Mouse (Mus musculus): ENCODE measurements around the gene Ptprd. TPM values are rescaled to one million over a fixed set of nuclear protein-coding genes. Genes with fewer than 3 reads are reported as not detected.

Gene Ptprd
- 10.0 and 10.9 TPM in 2 replicates for polyA plus RNA-seq (2016; fragmentation: Nextera tagmentation; extraction: Ambion mirVana)

DNA sequence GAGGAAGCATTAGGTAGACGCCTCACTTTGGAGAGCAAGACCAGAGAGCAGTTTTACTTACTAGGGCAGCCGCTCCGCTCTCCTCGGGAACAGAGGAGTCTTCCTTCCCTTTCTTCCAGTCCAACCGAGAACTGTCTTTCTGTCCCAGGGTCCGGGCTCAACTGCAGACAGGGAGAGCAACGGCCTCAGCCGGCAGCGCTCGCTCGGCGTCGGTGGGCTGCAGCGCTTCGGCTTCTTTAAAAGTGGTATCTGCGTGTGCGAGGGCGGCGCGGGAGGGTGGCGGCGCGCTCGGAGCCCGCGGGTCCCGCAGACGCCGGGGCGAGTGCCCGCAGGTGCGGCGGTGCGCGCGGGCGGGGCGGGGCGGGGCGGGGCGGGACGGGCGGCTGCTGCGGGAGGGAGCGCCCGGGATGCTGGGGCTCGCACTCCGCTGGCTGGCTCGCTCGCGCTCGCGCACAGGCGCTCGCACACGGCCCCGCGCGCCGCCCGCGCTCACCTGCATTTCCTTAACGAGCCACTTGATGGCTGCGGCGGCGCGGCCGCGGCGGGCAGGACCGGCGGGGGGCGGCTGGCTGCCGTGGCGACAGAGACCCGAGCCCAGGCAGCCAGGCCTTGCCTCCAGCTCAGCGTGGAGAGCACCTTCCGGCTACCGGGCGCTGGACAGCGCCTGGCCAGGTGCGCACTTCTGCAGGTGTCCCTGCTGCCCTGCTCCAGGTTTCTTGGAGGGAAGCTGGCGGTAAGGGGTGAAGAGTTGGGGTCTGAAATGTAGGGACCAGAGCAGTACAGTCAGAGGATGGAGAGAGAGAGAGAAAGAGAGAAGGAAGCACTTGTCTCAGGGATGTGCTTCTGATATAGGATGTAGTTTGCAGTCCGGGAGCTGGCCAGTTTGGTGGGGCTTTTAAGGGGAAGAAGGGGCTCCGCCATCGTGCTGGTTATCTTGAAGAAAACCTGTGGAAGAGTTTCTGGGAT, at the start of gene Ptprd:
Ptprd (minus strand) TSS at position 433 of the 966 bp plus-strand sequence.
- Histone ChIP-seq H3K36me3 (no peaks in the 10 kb centered on the region), H3K27ac (no peak within 1 kb of the TSS), H3K9me3 (no peaks in the 10 kb centered on the region), H3K27me3 (ENCODE audit: insufficient read depth, poor library complexity, severe bottlenecking) (peaks cover 36% of the 10 kb centered on the region), H3K4me3 (peak within 1 kb of the TSS; percentile 72), H3K4me1 (0 out of 2 replicates have a peak, but pooled peaks cover 3% of the 10 kb centered on the region)
- DNase-seq (ENCODE audit: low spot score), result peak; percentile 74
- 2% methylated on average over 60 of the region's 86 CpGs for WGBS

DNA sequence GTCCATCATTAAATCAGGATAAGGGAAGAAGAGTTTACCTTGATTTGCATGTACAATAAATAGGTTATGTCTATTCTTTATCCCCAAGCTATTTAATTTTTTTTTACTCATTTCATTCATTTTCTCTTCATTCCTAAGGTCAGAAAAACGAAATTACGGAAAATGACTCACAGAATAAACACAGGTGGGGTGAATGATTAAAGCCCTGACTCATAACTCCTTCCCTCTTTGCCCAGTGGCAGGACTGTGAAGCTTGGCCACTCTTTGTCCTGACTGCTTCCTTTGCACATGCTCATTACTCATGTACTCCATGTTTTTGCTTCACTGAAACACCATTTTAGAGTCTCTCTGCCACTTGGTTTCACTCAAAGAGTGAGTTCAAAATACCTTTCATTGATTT, 24.1 kb upstream of the Ptprd start:
- no peak overlapping the region for H3K27ac ChIP-seq
- 73% methylated on average over 2 of the region's 2 CpGs for WGBS
- H3K4me1 ChIP-seq, result no peaks in the 10 kb centered on the region
- no peaks in the 10 kb centered on the region for H3K36me3 ChIP-seq
- no peak overlapping the region for H3K4me3 ChIP-seq
- no peaks in the 10 kb centered on the region for H3K27me3 ChIP-seq (ENCODE audit: insufficient read depth, poor library complexity, severe bottlenecking)
- no peaks in the 10 kb centered on the region for H3K9me3 ChIP-seq
- DNase-seq (ENCODE audit: low spot score), result no peak

DNA sequence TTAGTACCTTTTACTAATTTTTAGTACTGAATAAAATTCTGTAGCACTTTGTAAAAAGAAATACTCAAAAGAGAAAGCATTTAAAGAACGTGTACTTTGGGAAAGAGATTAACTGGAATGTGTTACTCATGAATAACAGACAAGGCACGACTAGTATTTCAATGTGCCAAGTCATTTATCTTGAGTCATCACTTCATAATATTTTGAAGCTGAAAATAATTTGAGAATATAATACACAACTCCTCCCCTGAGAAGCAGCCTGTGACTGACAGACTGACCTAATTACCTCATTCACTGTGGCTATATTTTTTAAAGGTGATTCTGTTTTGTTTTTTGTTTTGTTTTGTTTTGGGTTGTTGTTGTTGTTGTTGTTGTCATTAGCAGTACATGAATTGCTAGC, 23.6 kb upstream of the Ptprd start:
- no peak for DNase-seq (ENCODE audit: low spot score)
- Histone ChIP-seq H3K27me3 (ENCODE audit: insufficient read depth, poor library complexity, severe bottlenecking) (no peaks in the 10 kb centered on the region), H3K4me3 (no peak overlapping the region), H3K27ac (no peak overlapping the region), H3K9me3 (no peaks in the 10 kb centered on the region), H3K36me3 (no peaks in the 10 kb centered on the region), H3K4me1 (no peaks in the 10 kb centered on the region)
- 76% methylated on average over 2 of the region's 2 CpGs for WGBS

DNA sequence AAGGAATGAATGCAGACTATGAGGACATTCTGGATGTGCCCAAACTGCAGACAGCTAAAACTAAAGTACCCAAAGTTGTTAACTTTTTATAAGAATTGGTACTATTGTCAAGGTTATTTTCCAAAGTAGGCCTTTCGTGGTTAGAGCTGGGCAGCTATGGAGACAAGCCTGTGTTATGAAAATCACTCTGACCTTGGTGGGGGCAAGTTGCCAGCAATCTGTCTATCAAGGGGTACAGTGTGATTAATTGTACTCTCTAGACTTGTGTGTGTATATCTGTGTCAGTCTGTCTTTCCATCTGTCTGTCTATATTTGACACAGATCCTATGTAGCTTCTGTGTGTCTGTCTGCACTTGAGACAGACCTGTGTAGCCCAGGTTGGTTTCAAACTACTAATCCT, 22.9 kb upstream of the Ptprd start:
- no peaks in the 10 kb centered on the region for H3K27me3 ChIP-seq (ENCODE audit: insufficient read depth, poor library complexity, severe bottlenecking)
- no peaks in the 10 kb centered on the region for H3K36me3 ChIP-seq
- 95% methylated on average over 1 of the region's 1 CpGs for WGBS
- no peak overlapping the region for H3K4me3 ChIP-seq
- no peaks in the 10 kb centered on the region for H3K4me1 ChIP-seq
- no peak for DNase-seq (ENCODE audit: low spot score)
- no peak overlapping the region for H3K27ac ChIP-seq
- no peaks in the 10 kb centered on the region for H3K9me3 ChIP-seq

DNA sequence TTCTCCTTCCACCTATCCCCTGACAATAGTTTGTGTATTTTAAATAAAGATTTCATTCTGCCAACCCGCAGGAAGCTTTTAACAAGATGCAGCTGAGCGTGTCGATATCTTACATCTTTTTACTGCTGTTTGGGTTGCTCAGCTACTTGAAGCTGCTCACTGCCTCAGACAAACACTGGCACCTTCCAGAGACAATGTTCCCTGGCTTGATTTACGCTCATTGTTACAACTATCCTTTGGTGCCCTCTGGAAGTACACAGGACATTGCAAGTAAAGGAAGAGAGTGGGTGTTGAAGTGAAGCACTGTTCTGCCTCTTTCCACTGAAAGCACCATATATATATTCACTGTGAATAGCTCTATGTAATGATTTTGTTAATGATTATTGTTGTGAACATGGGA, 2.2 kb upstream of the Ptprd start:
- H3K36me3 ChIP-seq, result no peaks in the 10 kb centered on the region
- 77% methylated on average over 4 of the region's 4 CpGs for WGBS

DNA sequence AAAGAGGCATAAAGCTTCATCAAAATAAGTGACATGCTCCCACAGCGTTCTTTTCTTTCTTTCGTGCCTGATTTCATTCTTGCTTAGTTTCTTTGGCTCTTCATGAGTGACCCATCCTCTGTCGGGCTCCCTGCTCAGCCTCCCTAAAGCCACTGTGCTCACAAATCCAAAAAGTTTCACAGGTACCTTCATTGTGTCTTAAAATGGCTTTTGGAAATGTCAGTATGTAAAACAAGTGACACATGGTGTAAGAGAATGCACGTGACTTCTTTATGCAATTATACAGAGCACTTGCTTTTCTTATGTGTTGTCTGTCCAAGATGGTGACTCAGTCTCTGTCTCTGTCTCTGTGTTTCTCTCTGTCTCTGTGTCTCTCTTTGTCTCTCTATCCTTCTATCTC, 1.2 kb upstream of the Ptprd start:
- Histone ChIP-seq H3K36me3 (no peaks in the 10 kb centered on the region), H3K27me3 (ENCODE audit: insufficient read depth, poor library complexity, severe bottlenecking) (peaks cover 36% of the 10 kb centered on the region), H3K27ac (no peak overlapping the region), H3K4me3 (no peak overlapping the region), H3K9me3 (no peaks in the 10 kb centered on the region), H3K4me1 (0 out of 2 replicates have a peak, but pooled peaks cover 3% of the 10 kb centered on the region)
- 69% methylated on average over 4 of the region's 4 CpGs for WGBS
- no peak for DNase-seq (ENCODE audit: low spot score)

More for the DNA sequence above, 2.2 kb upstream of the Ptprd start:
- 0 out of 2 replicates have a peak, but pooled peaks cover 3% of the 10 kb centered on the region for H3K4me1 ChIP-seq
- H3K27me3 ChIP-seq (ENCODE audit: insufficient read depth, poor library complexity, severe bottlenecking), result peaks cover 36% of the 10 kb centered on the region
- H3K9me3 ChIP-seq, result no peaks in the 10 kb centered on the region
- no peak overlapping the region for H3K27ac ChIP-seq
- no peak for DNase-seq (ENCODE audit: low spot score)
- H3K4me3 ChIP-seq, result no peak overlapping the region

DNA sequence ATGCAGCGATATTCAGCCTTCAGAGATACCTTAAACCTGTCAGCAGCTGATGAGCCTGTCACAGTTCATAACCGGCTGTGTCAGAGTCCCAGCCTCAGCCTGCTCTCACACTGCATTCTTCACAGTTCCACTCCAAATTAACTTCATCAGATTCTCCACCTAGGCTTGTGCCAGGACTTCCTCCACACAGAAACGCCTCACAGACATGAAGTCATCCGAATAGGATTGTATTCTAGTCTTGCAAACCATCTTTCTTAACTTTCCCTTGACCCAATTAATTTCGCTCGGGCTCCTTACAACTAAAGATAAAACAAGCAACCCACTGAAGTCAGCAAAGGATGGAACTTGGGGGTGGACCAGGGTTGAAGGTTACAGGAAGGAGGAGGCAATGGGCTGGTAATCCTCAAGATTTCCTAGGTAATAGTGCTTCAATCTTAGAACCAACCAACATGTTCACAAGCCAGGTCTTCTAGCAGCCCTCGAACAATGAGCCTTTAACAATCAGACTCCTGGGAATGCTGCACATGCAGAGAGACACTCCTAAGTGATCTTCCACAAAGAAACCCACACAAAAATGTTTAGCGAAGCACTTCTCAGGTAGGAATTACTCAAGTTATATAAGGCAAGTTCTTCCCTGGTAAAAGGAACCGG, 758 bp downstream of the Ptprd start:
- DNase-seq (ENCODE audit: low spot score), result no peak
- 0 out of 2 replicates have a peak, but pooled peaks cover 3% of the 10 kb centered on the region for H3K4me1 ChIP-seq
- H3K4me3 ChIP-seq, result peak overlapping the region; percentile 72
- H3K36me3 ChIP-seq, result no peaks in the 10 kb centered on the region
- peaks cover 36% of the 10 kb centered on the region for H3K27me3 ChIP-seq (ENCODE audit: insufficient read depth, poor library complexity, severe bottlenecking)
- no peaks in the 10 kb centered on the region for H3K9me3 ChIP-seq
- WGBS, result 34% methylated on average over 9 of the region's 9 CpGs
- no peak overlapping the region for H3K27ac ChIP-seq

DNA sequence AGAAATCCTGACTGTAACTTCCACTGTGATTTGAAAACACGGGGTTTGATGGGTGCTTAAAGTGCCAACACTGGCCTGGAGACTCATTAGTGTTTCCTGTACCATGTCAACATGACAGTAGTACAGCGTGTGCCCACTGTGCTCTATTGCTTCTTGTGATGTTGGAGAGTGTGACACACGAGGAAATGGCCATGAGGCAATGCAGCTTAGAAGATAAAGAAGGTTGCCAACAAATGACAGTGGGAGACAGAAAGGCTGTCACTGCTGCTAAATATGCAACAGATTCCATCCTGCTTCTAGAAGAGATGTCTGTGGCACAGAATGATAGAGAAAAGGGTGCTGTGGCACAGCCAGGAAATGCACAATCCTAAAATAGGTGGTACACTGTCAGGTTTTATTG, 6.7 kb downstream of the Ptprd start:
- H3K27me3 ChIP-seq (ENCODE audit: insufficient read depth, poor library complexity, severe bottlenecking), result no peaks in the 10 kb centered on the region
- no peak for DNase-seq (ENCODE audit: low spot score)
- WGBS, result 42% methylated on average over 3 of the region's 3 CpGs
- H3K4me1 ChIP-seq, result no peaks in the 10 kb centered on the region
- no peak overlapping the region for H3K27ac ChIP-seq
- no peaks in the 10 kb centered on the region for H3K36me3 ChIP-seq
- no peaks in the 10 kb centered on the region for H3K9me3 ChIP-seq
- H3K4me3 ChIP-seq, result no peak overlapping the region

DNA sequence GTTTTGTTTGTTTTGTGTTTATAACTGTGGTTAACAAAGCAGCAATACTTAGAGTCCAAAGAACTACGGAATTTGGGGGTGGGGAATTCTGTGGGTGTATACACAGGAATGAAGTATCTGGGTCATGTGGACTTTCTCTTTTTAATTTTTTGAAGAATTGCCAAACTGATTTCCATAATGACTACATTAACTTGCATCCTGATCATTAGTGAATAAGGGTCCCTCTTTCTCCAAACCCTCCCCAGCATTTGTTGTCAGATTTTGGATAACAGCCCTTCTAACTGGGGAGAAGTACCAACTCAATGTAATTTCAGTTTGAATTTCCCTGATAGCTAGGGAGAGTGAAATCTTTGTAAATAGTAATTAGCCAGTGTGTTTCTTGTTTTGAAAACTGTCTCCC, 43.3 kb downstream of the Ptprd start:
- no peak overlapping the region for H3K27ac ChIP-seq
- H3K27me3 ChIP-seq (ENCODE audit: insufficient read depth, poor library complexity, severe bottlenecking), result no peaks in the 10 kb centered on the region
- 89% methylated on average over 1 of the region's 1 CpGs for WGBS
- H3K4me1 ChIP-seq, result no peaks in the 10 kb centered on the region
- no peaks in the 10 kb centered on the region for H3K36me3 ChIP-seq
- DNase-seq (ENCODE audit: low spot score), result no peak
- no peaks in the 10 kb centered on the region for H3K9me3 ChIP-seq
- no peak overlapping the region for H3K4me3 ChIP-seq

DNA sequence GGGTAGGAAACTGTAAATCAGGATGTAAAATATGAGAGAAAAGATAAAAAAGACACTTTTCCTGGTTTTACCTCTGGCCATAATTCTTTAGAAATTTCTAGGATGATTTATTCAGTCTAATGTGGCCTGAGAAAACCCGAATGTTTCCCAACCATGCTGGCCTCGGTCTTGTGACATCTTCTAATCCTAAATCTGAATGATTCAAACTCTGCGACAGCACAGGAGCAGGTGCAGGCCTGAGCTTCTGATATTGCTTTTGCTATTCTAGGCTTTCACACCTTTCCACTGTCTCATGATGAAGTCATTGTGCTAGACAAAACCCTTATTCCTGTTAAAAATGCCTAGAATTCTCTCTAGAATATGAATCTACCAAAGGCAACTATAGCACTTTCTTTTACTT, 51.3 kb downstream of the Ptprd start:
- Histone ChIP-seq H3K9me3 (no peaks in the 10 kb centered on the region), H3K4me3 (no peak overlapping the region), H3K36me3 (no peaks in the 10 kb centered on the region), H3K4me1 (no peaks in the 10 kb centered on the region), H3K27ac (no peak overlapping the region), H3K27me3 (ENCODE audit: insufficient read depth, poor library complexity, severe bottlenecking) (no peaks in the 10 kb centered on the region)
- no peak for DNase-seq (ENCODE audit: low spot score)
- 81% methylated on average over 3 of the region's 3 CpGs for WGBS

DNA sequence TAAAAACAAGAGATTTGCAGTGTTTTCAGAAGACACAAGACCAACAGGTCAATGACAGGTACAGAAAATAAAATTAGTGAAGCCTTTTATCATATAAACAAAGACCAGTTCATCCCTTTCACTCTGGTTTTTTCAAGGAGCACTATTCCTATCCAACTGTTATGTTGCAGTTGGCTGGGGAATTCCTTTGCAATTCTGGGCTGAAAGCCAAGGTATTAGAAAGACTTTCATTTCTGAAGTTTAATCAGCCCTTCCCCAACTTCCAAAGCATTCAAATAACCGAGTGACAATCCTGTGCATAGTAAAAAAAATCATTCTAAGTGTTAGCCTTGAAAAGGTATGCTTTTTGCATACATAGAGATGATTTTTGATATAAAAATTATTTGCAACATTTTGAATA, 61.2 kb downstream of the Ptprd start:
- H3K9me3 ChIP-seq, result no peaks in the 10 kb centered on the region
- no peak overlapping the region for H3K27ac ChIP-seq
- H3K4me3 ChIP-seq, result no peak overlapping the region
- no peaks in the 10 kb centered on the region for H3K36me3 ChIP-seq
- no peaks in the 10 kb centered on the region for H3K27me3 ChIP-seq (ENCODE audit: insufficient read depth, poor library complexity, severe bottlenecking)
- WGBS, result 43% methylated on average over 1 of the region's 1 CpGs
- DNase-seq (ENCODE audit: low spot score), result no peak
- no peaks in the 10 kb centered on the region for H3K4me1 ChIP-seq

DNA sequence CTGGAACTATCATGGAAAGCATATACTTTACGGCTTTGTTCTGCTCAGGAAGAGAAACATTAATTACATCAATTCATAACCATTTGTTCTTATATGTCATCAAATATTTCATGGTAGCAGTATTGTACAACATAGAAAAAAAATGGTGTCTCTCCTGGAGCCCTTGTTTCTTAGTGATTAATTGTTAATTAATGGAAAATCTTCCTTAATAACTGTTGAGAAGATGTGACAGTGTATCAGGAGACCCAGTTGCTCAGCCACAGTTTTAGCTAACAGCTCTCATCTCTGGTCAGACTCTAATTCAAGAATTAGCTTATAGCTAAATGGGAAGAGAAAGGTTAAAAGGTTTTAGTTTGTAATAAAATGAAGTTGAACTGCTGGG, 69.0 kb downstream of the Ptprd start:
- WGBS, result 84% methylated on average over 1 of the region's 1 CpGs
- Histone ChIP-seq H3K4me3 (no peak overlapping the region), H3K36me3 (no peaks in the 10 kb centered on the region), H3K27ac (no peak overlapping the region), H3K4me1 (no peaks in the 10 kb centered on the region), H3K27me3 (ENCODE audit: insufficient read depth, poor library complexity, severe bottlenecking) (no peaks in the 10 kb centered on the region), H3K9me3 (no peaks in the 10 kb centered on the region)
- DNase-seq (ENCODE audit: low spot score), result no peak

DNA sequence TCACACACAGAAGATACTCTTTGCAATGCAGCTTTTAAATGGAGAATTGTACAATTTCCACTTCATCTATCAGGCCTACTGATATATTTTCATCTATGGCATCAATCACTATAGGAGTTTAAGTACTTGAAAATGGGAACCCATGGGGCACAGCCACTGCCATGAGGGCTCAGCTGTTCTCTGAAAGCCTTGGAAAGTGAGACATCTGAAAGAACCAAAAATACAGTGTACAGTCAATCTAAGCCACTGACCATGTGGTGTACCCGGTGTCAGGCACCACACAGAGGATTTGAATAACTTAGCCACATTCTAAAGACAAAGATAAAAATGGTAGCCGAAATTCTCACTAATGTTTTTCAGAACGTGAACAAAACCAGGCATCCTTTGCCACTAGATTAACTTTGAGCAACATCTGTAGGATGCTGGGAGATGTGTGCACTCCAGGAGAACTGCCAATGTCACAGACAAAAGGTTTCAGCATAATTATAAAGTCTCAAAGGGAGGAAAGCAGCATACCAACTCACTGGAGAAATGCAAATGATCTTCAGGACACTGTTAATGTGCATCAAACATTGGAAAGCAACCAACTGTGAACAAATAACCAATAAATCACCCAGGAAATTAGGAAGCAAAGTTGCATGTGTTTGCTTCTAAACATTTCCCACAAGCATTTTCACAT, 69.5 kb downstream of the Ptprd start:
- Histone ChIP-seq H3K9me3 (no peaks in the 10 kb centered on the region), H3K4me1 (no peaks in the 10 kb centered on the region), H3K4me3 (no peak overlapping the region), H3K36me3 (no peaks in the 10 kb centered on the region), H3K27ac (no peak overlapping the region), H3K27me3 (ENCODE audit: insufficient read depth, poor library complexity, severe bottlenecking) (no peaks in the 10 kb centered on the region)
- no peak for DNase-seq (ENCODE audit: low spot score)
- 80% methylated on average over 3 of the region's 3 CpGs for WGBS
